Mouse (Mus musculus) CH12.LX (cell line): ENCODE data around the gene Atxn3. TPM values are rescaled to one million over a fixed set of nuclear protein-coding genes. Genes with fewer than 3 reads are reported as not detected.

ENCODE experiments used
- DNase-seq: peaks from one replicate; pipeline ENCODE4 v3.0.0-alpha.2; 2013; ENCODE audit errors: extremely low read depth
- H3K27ac ChIP-seq: 2 replicates; pipeline ENCODE4 v1.5.1; 2012; ENCODE audit warnings: low read depth, mild to moderate bottlenecking, control low read depth, moderate library complexity; ENCODE audit not compliant: insufficient read depth
- H3K27me3 ChIP-seq: replicated peaks from 2 replicates; pipeline ENCODE3; 2012; ENCODE audit warnings: inconsistent platforms
- H3K36me3 ChIP-seq, 2 experiments: replicated peaks in 1 of 2; 2 replicates each; pipeline versions ENCODE3 to v1.6.1; 2012; ENCODE audit warnings: inconsistent platforms in 1 of 2, low read length in 1 of 2, mild to moderate bottlenecking in 1 of 2, mixed read lengths in 1 of 2, moderate library complexity in 1 of 2; ENCODE audit not compliant: control insufficient read depth in 1 of 2, insufficient read depth in 1 of 2
- H3K4me1 ChIP-seq, 2 experiments: 2 replicates each; pipeline ENCODE4 v1.6.1; 2012; ENCODE audit warnings: inconsistent platforms in 1 of 2, moderate library complexity in 1 of 2; ENCODE audit not compliant: insufficient read depth in 2 of 2, control insufficient read depth in 1 of 2
- H3K4me2 ChIP-seq: 2 replicates; pipeline ENCODE4 v1.6.1; 2012; ENCODE audit warnings: low read depth, mild to moderate bottlenecking, control low read depth; ENCODE audit not compliant: poor library complexity, insufficient read depth, severe bottlenecking
- H3K4me3 ChIP-seq, 3 experiments: fragments of 150-350 bp in 1 of 3; sonication (generic) in 1 of 3; replicated peaks in 1 of 3; 2 replicates each; pipeline versions ENCODE3 to v1.5.1; 2011 to 2012; ENCODE audit warnings: low read depth in 2 of 3, low read length in 2 of 3, mild to moderate bottlenecking in 2 of 3, moderate library complexity in 2 of 3, control low read depth in 1 of 3, improper control_type of control experiment in 1 of 3, inconsistent platforms in 1 of 3, mixed read lengths in 1 of 3; ENCODE audit not compliant: poor library complexity in 1 of 3
- H3K79me2 ChIP-seq: replicated peaks from 2 replicates; pipeline ENCODE4 v1.6.1; 2012; ENCODE audit warnings: mild to moderate bottlenecking, moderate library complexity; ENCODE audit not compliant: control insufficient read depth, poor library complexity, insufficient read depth, severe bottlenecking; ENCODE audit errors: extremely low read depth
- H3K9ac ChIP-seq: 2 replicates; pipeline ENCODE4 v1.6.1; 2012; ENCODE audit warnings: low read depth, mild to moderate bottlenecking, control low read depth, moderate library complexity; ENCODE audit not compliant: insufficient read depth
- H3K9me3 ChIP-seq: replicated peaks from 2 replicates; pipeline ENCODE3; 2012; ENCODE audit warnings: low read length, inconsistent platforms, mixed read lengths
- BHLHE40 ChIP-seq: IDR thresholded peaks from 2 replicates; pipeline ENCODE4 v1.6.1; 2011; ENCODE audit warnings: mild to moderate bottlenecking, low read depth, low read length, improper control_type of control experiment
- CHD1 ChIP-seq: IDR thresholded peaks from 2 replicates; pipeline ENCODE4 v1.6.1; 2012; ENCODE audit warnings: low read depth, low read length, improper control_type of control experiment, inconsistent platforms
- CHD2 ChIP-seq: IDR thresholded peaks from 2 replicates; pipeline ENCODE4 v1.6.1; 2011; ENCODE audit warnings: low read length, improper control_type of control experiment
- E2F4 ChIP-seq: IDR thresholded peaks from 2 replicates; pipeline ENCODE4 v1.6.1; 2011; ENCODE audit warnings: low read depth, low read length, improper control_type of control experiment; ENCODE audit not compliant: insufficient replicate concordance
- EP300 ChIP-seq: IDR thresholded peaks from 2 replicates; pipeline ENCODE4 v1.6.1; 2011; ENCODE audit warnings: low read length, improper control_type of control experiment
- IRF4 ChIP-seq: IDR thresholded peaks from 2 replicates; pipeline ENCODE4 v1.6.1; 2014; ENCODE audit warnings: low read depth, mild to moderate bottlenecking, inconsistent platforms, low read length, improper control_type of control experiment
- JUN ChIP-seq: IDR thresholded peaks from 2 replicates; pipeline ENCODE4 v1.6.1; 2011; ENCODE audit warnings: low read depth, mild to moderate bottlenecking, low read length, improper control_type of control experiment, moderate library complexity; ENCODE audit not compliant: insufficient read depth
- JUND ChIP-seq: conservative IDR thresholded peaks from 2 replicates; pipeline ENCODE4 v1.6.1; 2011; ENCODE audit warnings: low read depth, low read length, improper control_type of control experiment
- MAFK ChIP-seq: IDR thresholded peaks from 2 replicates; pipeline ENCODE4 v1.6.1; 2011; ENCODE audit warnings: low read length, improper control_type of control experiment; ENCODE audit not compliant: insufficient replicate concordance
- MAZ ChIP-seq: IDR thresholded peaks from 2 replicates; pipeline ENCODE4 v1.6.1; 2012; ENCODE audit warnings: low read depth, mild to moderate bottlenecking, inconsistent platforms, low read length, improper control_type of control experiment, moderate library complexity
- PAX5 ChIP-seq: IDR thresholded peaks from 2 replicates; pipeline ENCODE4 v1.6.1; 2012; ENCODE audit warnings: low read length, inconsistent platforms, mixed read lengths
- SMC3 ChIP-seq: IDR thresholded peaks from 2 replicates; pipeline ENCODE4 v1.6.1; 2011; ENCODE audit warnings: low read depth, low read length, improper control_type of control experiment
- UBTF ChIP-seq: IDR thresholded peaks from 2 replicates; pipeline ENCODE4 v1.6.1; 2012; ENCODE audit warnings: low read depth, mild to moderate bottlenecking, inconsistent platforms, low read length, improper control_type of control experiment, moderate library complexity
- USF1 ChIP-seq: IDR thresholded peaks from 2 replicates; pipeline ENCODE4 v1.6.1; 2014; ENCODE audit warnings: low read depth, mild to moderate bottlenecking, inconsistent platforms, low read length, improper control_type of control experiment
- ZKSCAN1 ChIP-seq: IDR thresholded peaks from 2 replicates; pipeline ENCODE4 v1.6.1; 2012; ENCODE audit warnings: low read depth, inconsistent platforms, low read length, improper control_type of control experiment, borderline replicate concordance
- ZNF384 ChIP-seq: IDR thresholded peaks from 2 replicates; pipeline ENCODE4 v1.6.1; 2012; ENCODE audit warnings: low read depth, low read length, improper control_type of control experiment, inconsistent platforms
- dilution Hi-C: fragments of 300-500 bp; cut with MboI; formaldehyde crosslinking; loops from 2 replicates; pipeline ENCODE4 v1.14.3; 2020; ENCODE audit warnings: low sequenced_read_pairs; ENCODE audit not compliant: extremely low pct_unique_long_range_greater_than_20kb, extremely low pct_ligation_motif_present
- in situ Hi-C: fragments of 300-500 bp; cut with MboI; formaldehyde crosslinking; loops from 3 replicates; pipeline ENCODE4 v1.14.3; 2019; ENCODE audit warnings: low sequenced_read_pairs, low pct_ligation_motif_present, low pct_unique_long_range_greater_than_20kb, mixed read lengths
- polyA plus RNA-seq: library from polyadenylated mRNA; unstranded; fragments of >175 nt; gene quantifications from 2 replicates; pipeline ENCODE4 v1.2.1, GENCODE M21; 2012; ENCODE audit warnings: low read depth; ENCODE audit not compliant: insufficient read length
- total RNA-seq, 2 experiments: library from RNA; depleted of rRNA; stranded (reverse); fragments of 300-350 nt in 1 of 2; fragments of >200 nt in 1 of 2; gene quantifications; 2 replicates each; pipeline ENCODE4 v1.2.3; 2012 to 2014

The Atxn3 gene
- total and polyA plus RNA-seq, 3 experiments: 10.8 to 24.4 (median 21.8) TPM

GRCm38 (mm10) chr12:101994576-101995467 is 36.8 kb upstream of the Atxn3 start:
- Histone ChIP-seq H3K27ac (no peak overlapping the region), H3K9me3 (no peaks in the 10 kb centered on the region), H3K4me3 (no peak overlapping the region), H3K4me2 (no peak overlapping the region), H3K79me2 (no peaks in the 10 kb centered on the region), H3K36me3 (peaks cover 74 to 87% of the 10 kb centered on the region in 2 experiments), H3K9ac (no peak overlapping the region), H3K4me1 (peaks cover 0 to 21% of the 10 kb centered on the region in 2 experiments; a peak in 2 of 4 replicates), H3K27me3 (no peaks in the 10 kb centered on the region)
- in situ Hi-C loops: no loop called here
- TF ChIP-seq USF1 (no peak), IRF4 (no peak), UBTF (no peak), BHLHE40 (no peak), E2F4 (no peak), EP300 (no peak), ZNF384 (no peak), JUND (no peak), ZKSCAN1 (no peak), CHD1 (no peak)
- dilution Hi-C loops: no loop called here
- DNase-seq: no peak

- dilution Hi-C loops (no loop called here), in situ Hi-C loops (loop anchor here (10.0 kb wide), 2 partner anchors 197 to 397 kb away; no protein-coding TSS in a partner anchor)
- Histone ChIP-seq H3K9me3 (no peaks in the 10 kb centered on the region), H3K4me1 (no peaks in the 10 kb centered on the region), H3K9ac (no peak overlapping the region), H3K27ac (no peak overlapping the region), H3K4me3 (no peak overlapping the region), H3K36me3 (peaks cover 69 to 89% of the 10 kb centered on the region in 2 experiments), H3K79me2 (no peaks in the 10 kb centered on the region), H3K27me3 (no peaks in the 10 kb centered on the region), H3K4me2 (no peak overlapping the region)
- no peak for TF ChIP-seq SMC3
- no peak for TF ChIP-seq MAFK
- no peak for TF ChIP-seq CHD1
- TF ChIP-seq MAZ: no peak
- no peak for TF ChIP-seq E2F4
- no peak for TF ChIP-seq CHD2
- no peak for TF ChIP-seq ZKSCAN1
- TF ChIP-seq PAX5: no peak
- no peak for TF ChIP-seq JUN
- DNase-seq: no peak
Observed at GRCm38 (mm10) chr12:101987659-101988058, 29.6 kb upstream of the Atxn3 start.
